Comparison of ENCODE assay signal across 8 mouse cellular contexts in genomic region chr2:32304145-32304832, GRCm38 (mm10). TPM values are rescaled to one million over a fixed set of nuclear protein-coding genes. Genes with fewer than 3 reads are reported as not detected.
A peak's percentile ranks its signal among the peaks of the same experiment; 100 is the strongest.
DNase-seq lines count a peak whose midpoint lies in the region; ATAC-seq and TF ChIP-seq lines count a peak whose summit lies in the region.

No protein-coding gene starts in this region.

- DNase-seq in heart, adult 9 months (ENCODE audit: low spot score in 2 of 2): no peak
- peak; percentile 43 for DNase-seq in CD4-positive helper T cell, adult 2 months (ENCODE audit: low read depth, low spot score)
- DNase-seq in brain, embryonic 14.5 days (ENCODE audit: low read depth): peak; percentile 64
- DNase-seq in thymus, postnatal 25 days: peak; percentile 70

- 58% methylated on average over 8 of the region's 8 CpGs for WGBS in heart, embryonic 11.5 days (ENCODE audit: insufficient replicate concordance)
- WGBS in kidney, embryonic 16.5 days: 49% methylated on average over 8 of the region's 8 CpGs
- WGBS in midbrain, embryonic 12.5 days: 57% methylated on average over 8 of the region's 8 CpGs

- H3K4me3 ChIP-seq in heart, embryonic 11.5 days (ENCODE audit: low read depth, low read length): no peak overlapping the region
- H3K4me3 ChIP-seq in embryonic fibroblast, embryonic 13.5 days (ENCODE audit: insufficient read depth, low read length): no peak overlapping the region
- no peak overlapping the region for H3K4me3 ChIP-seq in kidney, embryonic 16.5 days (ENCODE audit: low read length)
- H3K4me3 ChIP-seq in midbrain, embryonic 12.5 days: no peak overlapping the region

- H3K4me1 ChIP-seq in heart, embryonic 11.5 days (ENCODE audit: control insufficient read depth, insufficient read depth, low read length): no peaks in the 10 kb centered on the region
- no peaks in the 10 kb centered on the region for H3K4me1 ChIP-seq in embryonic fibroblast, embryonic 13.5 days (ENCODE audit: control insufficient read depth, insufficient read depth, low read length)
- no peaks in the 10 kb centered on the region for H3K4me1 ChIP-seq in kidney, embryonic 16.5 days (ENCODE audit: insufficient read depth, low read length)
- H3K4me1 ChIP-seq in midbrain, embryonic 12.5 days: no peaks in the 10 kb centered on the region; the same call in 1 of the 2 replicates

- H3K27ac ChIP-seq in heart, embryonic 11.5 days (ENCODE audit: low read depth, low read length): no peak overlapping the region
- no peak overlapping the region for H3K27ac ChIP-seq in embryonic fibroblast, embryonic 13.5 days (ENCODE audit: insufficient read depth, low read length)
- H3K27ac ChIP-seq in kidney, embryonic 16.5 days (ENCODE audit: low read length): no peak overlapping the region
- H3K27ac ChIP-seq in midbrain, embryonic 12.5 days (replicated peaks): no peak overlapping the region

- no peak overlapping the region for H3K4me2 ChIP-seq in heart, embryonic 11.5 days
- no peak overlapping the region for H3K4me2 ChIP-seq in kidney, embryonic 16.5 days (replicated peaks; ENCODE audit: low read depth, low read length)
- H3K4me2 ChIP-seq in midbrain, embryonic 12.5 days (replicated peaks): no peak overlapping the region

- ATAC-seq in heart, embryonic 11.5 days (replicated peaks; ENCODE audit: insufficient number of reproducible peaks, low FRiP score, low TSS enrichment): 0 out of 2 replicates have a peak, but pooled peaks have one; percentile 29
- peak; percentile 50; the same call in 1 of the 2 replicates for ATAC-seq in kidney, embryonic 16.5 days (ENCODE audit: low FRiP score, low TSS enrichment)
- ATAC-seq in midbrain, embryonic 12.5 days (ENCODE audit: low FRiP score, low read depth): 0 out of 2 replicates have a peak, but pooled peaks have one; percentile 34

- no peak for TF ChIP-seq POLR2A in brain, embryonic 14.5 days (IDR thresholded peaks at IDR 0.05; ENCODE audit: borderline replicate concordance, extremely low read depth, insufficient read depth, insufficient read length, poor library complexity, severe bottlenecking)
- TF ChIP-seq POLR2A in embryonic fibroblast, embryonic 13.5 days (IDR thresholded peaks at IDR 0.05; ENCODE audit: low read depth, low read length): no peak

- no peaks in the 10 kb centered on the region for H3K9me3 ChIP-seq in heart, embryonic 11.5 days (replicated peaks; ENCODE audit: control insufficient read depth, low read length)
- H3K9me3 ChIP-seq in kidney, embryonic 16.5 days (ENCODE audit: low read length): no peaks in the 10 kb centered on the region
- H3K9me3 ChIP-seq in midbrain, embryonic 12.5 days: no peaks in the 10 kb centered on the region

- H3K9ac ChIP-seq in heart, embryonic 11.5 days (ENCODE audit: low read depth, low read length): no peak overlapping the region
- H3K9ac ChIP-seq in kidney, embryonic 16.5 days (replicated peaks; ENCODE audit: low read length): no peak overlapping the region
- no peak overlapping the region for H3K9ac ChIP-seq in midbrain, embryonic 12.5 days (replicated peaks)

- peaks cover 53% of the 10 kb centered on the region for H3K36me3 ChIP-seq in heart, embryonic 11.5 days (ENCODE audit: control insufficient read depth, insufficient read depth, low read length)
- H3K36me3 ChIP-seq in kidney, embryonic 16.5 days (ENCODE audit: insufficient read depth, low read length): peaks cover 64% of the 10 kb centered on the region
- peaks cover 81% of the 10 kb centered on the region for H3K36me3 ChIP-seq in midbrain, embryonic 12.5 days

- peak; percentile 71 for TF ChIP-seq CTCF in brain, embryonic 14.5 days (IDR thresholded peaks at IDR 0.05; ENCODE audit: borderline replicate concordance, extremely low read depth, insufficient read depth, insufficient read length)
- peak; percentile 98 for TF ChIP-seq CTCF in embryonic fibroblast, embryonic 13.5 days (IDR thresholded peaks at IDR 0.05; ENCODE audit: borderline replicate concordance, insufficient read depth, low read length)

- no peaks in the 10 kb centered on the region for H3K27me3 ChIP-seq in heart, embryonic 11.5 days (ENCODE audit: control insufficient read depth, insufficient read depth, low read length)
- H3K27me3 ChIP-seq in kidney, embryonic 16.5 days (ENCODE audit: insufficient read depth, low read length): no peaks in the 10 kb centered on the region
- H3K27me3 ChIP-seq in midbrain, embryonic 12.5 days: no peaks in the 10 kb centered on the region

RNA-seq across cellular contexts. Expression of gene Swi5, which starts 16.4 kb away (rescaled TPM):
- polyA plus RNA-seq in heart, embryonic 11.5 days (2014; fragmentation: Nextera tagmentation; extraction: Ambion mirVana): 125 and 339 TPM in 2 replicates
- 296 and 327 TPM in 2 replicates for polyA plus RNA-seq in brain, embryonic 14.5 days (2012; rRNA removed)
- 474 and 541 TPM in 2 replicates for polyA plus RNA-seq in embryonic fibroblast, embryonic 13.5 days (2011; ENCODE audit: insufficient read length, low read depth, missing spikeins)
- 407 and 433 TPM in 2 replicates for polyA plus RNA-seq in kidney, embryonic 16.5 days (2015; fragmentation: Nextera tagmentation; extraction: Ambion mirVana)
- 368 and 371 TPM in 2 replicates for polyA plus RNA-seq in midbrain, embryonic 12.5 days (2016; fragmentation: Nextera tagmentation; extraction: Ambion mirVana)

RNA-seq across cellular contexts. Expression of gene Golga2, which starts 17.1 kb away (rescaled TPM):
- 20.5 and 26.8 TPM in 2 replicates for polyA plus RNA-seq in heart, embryonic 11.5 days (2014; fragmentation: Nextera tagmentation; extraction: Ambion mirVana)
- 42.9 and 54.6 TPM in 2 replicates for polyA plus RNA-seq in brain, embryonic 14.5 days (2012; rRNA removed)
- polyA plus RNA-seq in embryonic fibroblast, embryonic 13.5 days (2011; ENCODE audit: insufficient read length, low read depth, missing spikeins): 73.1 and 78.9 TPM in 2 replicates
- 26.6 and 28.0 TPM in 2 replicates for polyA plus RNA-seq in kidney, embryonic 16.5 days (2015; fragmentation: Nextera tagmentation; extraction: Ambion mirVana)
- 28.0 and 28.2 TPM in 2 replicates for polyA plus RNA-seq in midbrain, embryonic 12.5 days (2016; fragmentation: Nextera tagmentation; extraction: Ambion mirVana)

RNA-seq across cellular contexts. Expression of gene Uck1, which starts 44.3 kb away (rescaled TPM):
- 42.1 and 44.3 TPM in 2 replicates for polyA plus RNA-seq in heart, embryonic 11.5 days (2014; fragmentation: Nextera tagmentation; extraction: Ambion mirVana)
- 70.7 and 82.4 TPM in 2 replicates for polyA plus RNA-seq in brain, embryonic 14.5 days (2012; rRNA removed)
- 20.5 and 22.1 TPM in 2 replicates for polyA plus RNA-seq in embryonic fibroblast, embryonic 13.5 days (2011; ENCODE audit: insufficient read length, low read depth, missing spikeins)
- polyA plus RNA-seq in kidney, embryonic 16.5 days (2015; fragmentation: Nextera tagmentation; extraction: Ambion mirVana): 88.5 and 92.0 TPM in 2 replicates
- polyA plus RNA-seq in midbrain, embryonic 12.5 days (2016; fragmentation: Nextera tagmentation; extraction: Ambion mirVana): 74.4 and 79.6 TPM in 2 replicates

RNA-seq across cellular contexts. Expression of gene Ciz1, which starts 47.8 kb away (rescaled TPM):
- polyA plus RNA-seq in heart, embryonic 11.5 days (2014; fragmentation: Nextera tagmentation; extraction: Ambion mirVana): 32.1 and 35.8 TPM in 2 replicates
- polyA plus RNA-seq in brain, embryonic 14.5 days (2012; rRNA removed): 225 and 268 TPM in 2 replicates
- polyA plus RNA-seq in embryonic fibroblast, embryonic 13.5 days (2011; ENCODE audit: insufficient read length, low read depth, missing spikeins): 41.8 and 47.6 TPM in 2 replicates
- 54.9 and 66.7 TPM in 2 replicates for polyA plus RNA-seq in kidney, embryonic 16.5 days (2015; fragmentation: Nextera tagmentation; extraction: Ambion mirVana)
- 61.5 TPM in 2 replicates for polyA plus RNA-seq in midbrain, embryonic 12.5 days (2016; fragmentation: Nextera tagmentation; extraction: Ambion mirVana)

RNA-seq across cellular contexts. Expression of gene Dnm1, which starts 48.8 kb away (rescaled TPM):
- 10.1 and 11.6 TPM in 2 replicates for polyA plus RNA-seq in heart, embryonic 11.5 days (2014; fragmentation: Nextera tagmentation; extraction: Ambion mirVana)
- polyA plus RNA-seq in brain, embryonic 14.5 days (2012; rRNA removed): 189 and 292 TPM in 2 replicates
- polyA plus RNA-seq in embryonic fibroblast, embryonic 13.5 days (2011; ENCODE audit: insufficient read length, low read depth, missing spikeins): 37.2 and 52.6 TPM in 2 replicates
- polyA plus RNA-seq in kidney, embryonic 16.5 days (2015; fragmentation: Nextera tagmentation; extraction: Ambion mirVana): 5.4 TPM in 2 replicates
- 26.3 and 30.5 TPM in 2 replicates for polyA plus RNA-seq in midbrain, embryonic 12.5 days (2016; fragmentation: Nextera tagmentation; extraction: Ambion mirVana)

Comparison
In these comparisons a context has a peak if more than half of its experiments do, and no peak if none do; other contexts are left out.
1. DNase-seq: peak in CD4-positive helper T cell, adult 2 months (single experiment), brain, embryonic 14.5 days (single experiment) and thymus, postnatal 25 days (single experiment); none in heart, adult 9 months (0 of 2).
2. Peak in every context shown above with its lines, with median percentiles within 50 percentile points of each other: ATAC-seq.